In genomic region chr10:111471166-111471565, GRCm38 (mm10) we compare ENCODE assay signal across 25 mouse cellular contexts. TPM values are rescaled to one million over a fixed set of nuclear protein-coding genes. Genes with fewer than 3 reads are reported as not detected.
A peak's percentile ranks its signal among the peaks of the same experiment; 100 is the strongest.
DNase-seq lines count a peak whose midpoint lies in the region; ATAC-seq lines count a peak whose summit lies in the region.
"Had no signal": no experiment of that assay in that cellular context is flagged by ENCODE, and none has a peak within 500 bp of the region (broad histone marks: within the 10 kb centered on the region; RNA-seq: fewer than 3 reads in every experiment).

No protein-coding gene starts in this region.

- ATAC-seq in common myeloid progenitor, adult 5-6 weeks (replicated peaks; ENCODE audit: low read depth, poor library complexity, severe bottlenecking), result peak; percentile 61
- ATAC-seq in neutrophil, adult 5-6 weeks (ENCODE audit: extremely low read depth, insufficient number of reproducible peaks, low FRiP score, poor library complexity, severe bottlenecking), result peak; percentile 82
- no peak for ATAC-seq in kidney, embryonic 14.5 days (ENCODE audit: low FRiP score, low TSS enrichment)
- ATAC-seq in hindbrain, embryonic 12.5 days (ENCODE audit: low FRiP score), result no peak
- ATAC-seq: forebrain, embryonic 13.5 days; inflammation-experienced regulatory T-cells, adult 6 months had no signal

- peaks cover 16% of the 10 kb centered on the region; the same call in 1 of the 2 replicates for H3K4me1 ChIP-seq in kidney, embryonic 14.5 days (ENCODE audit: control insufficient read depth, insufficient read depth, low read length)
- H3K4me1 ChIP-seq in hindbrain, embryonic 12.5 days, result peaks cover 19% of the 10 kb centered on the region

- no peak overlapping the region for H3K4me2 ChIP-seq in kidney, embryonic 14.5 days (replicated peaks; ENCODE audit: low read depth, low read length)
- H3K4me2 ChIP-seq in hindbrain, embryonic 12.5 days (replicated peaks), result no peak overlapping the region
- H3K4me2 ChIP-seq: heart, embryonic 15.5 days; hindbrain, embryonic 13.5 days; liver, embryonic 11.5 days; lung, embryonic 15.5 days had no signal

- no peak overlapping the region for H3K9ac ChIP-seq in kidney, embryonic 14.5 days (ENCODE audit: low read depth, low read length)
- H3K9ac ChIP-seq in hindbrain, embryonic 12.5 days, result no peak overlapping the region
- H3K9ac ChIP-seq: forebrain, embryonic 13.5 days; heart, embryonic 15.5 days; hindbrain, embryonic 13.5 days; lung, embryonic 15.5 days had no signal

- DNase-seq in lung, postnatal 25 days (ENCODE audit: low spot score), result peak; percentile 58
- DNase-seq in lung, postnatal 14 days, result no peak
- DNase-seq in adrenal gland, adult 8-10 months, result no peak
- DNase-seq: adrenal gland, postnatal 25 days; cerebellum, adult 18-20 months; cerebellum, postnatal 25 days; gastrocnemius, postnatal 10 days; kidney, adult 9 months; kidney, postnatal 36 days; layer of hippocampus, adult 9-11 months; right cerebral cortex, adult 18-20 months; thymus, adult 2 months had no signal

- WGBS in kidney, embryonic 14.5 days, result 86% methylated on average over 9 of the region's 9 CpGs
- WGBS in hindbrain, embryonic 12.5 days, result 76% methylated on average over 9 of the region's 9 CpGs

- no peak overlapping the region for H3K27ac ChIP-seq in kidney, embryonic 14.5 days (ENCODE audit: low read depth, low read length)
- H3K27ac ChIP-seq in hindbrain, embryonic 12.5 days, result no peak overlapping the region
- H3K27ac ChIP-seq: forebrain, embryonic 13.5 days; heart, adult 2 months; heart, embryonic 15.5 days; left cerebral cortex, adult 2 months; lung, embryonic 15.5 days had no signal

- H3K9me3 ChIP-seq in kidney, embryonic 14.5 days (ENCODE audit: control insufficient read depth, low read length), result no peaks in the 10 kb centered on the region
- H3K9me3 ChIP-seq in hindbrain, embryonic 12.5 days (replicated peaks), result no peaks in the 10 kb centered on the region
- H3K9me3 ChIP-seq: forebrain, embryonic 13.5 days; heart, embryonic 15.5 days; hindbrain, embryonic 13.5 days; limb, embryonic 10.5 days; lung, embryonic 15.5 days had no signal

- no peak overlapping the region for H3K4me3 ChIP-seq in kidney, embryonic 14.5 days (ENCODE audit: low read length)
- H3K4me3 ChIP-seq in hindbrain, embryonic 12.5 days, result no peak overlapping the region
- H3K4me3 ChIP-seq: forebrain, embryonic 13.5 days; heart, adult 2 months; heart, embryonic 15.5 days; hindbrain, embryonic 13.5 days; left cerebral cortex, adult 2 months; limb, embryonic 10.5 days; lung, embryonic 15.5 days had no signal

- H3K36me3 ChIP-seq in kidney, embryonic 14.5 days (ENCODE audit: control insufficient read depth, insufficient read depth, low read length), result no peaks in the 10 kb centered on the region; the same call in 1 of the 2 replicates
- H3K36me3 ChIP-seq in hindbrain, embryonic 12.5 days, result no peaks in the 10 kb centered on the region
- H3K36me3 ChIP-seq: heart, embryonic 15.5 days; hindbrain, embryonic 13.5 days; lung, embryonic 15.5 days had no signal

- H3K27me3 ChIP-seq in kidney, embryonic 14.5 days (ENCODE audit: control insufficient read depth, insufficient read depth, low read length), result no peaks in the 10 kb centered on the region
- no peaks in the 10 kb centered on the region for H3K27me3 ChIP-seq in hindbrain, embryonic 12.5 days
- H3K27me3 ChIP-seq: forebrain, embryonic 13.5 days; heart, embryonic 15.5 days; hindbrain, embryonic 13.5 days; lung, embryonic 15.5 days had no signal

RNA-seq across cellular contexts. Expression of gene Nap1l1, which starts 1.9 kb away (rescaled TPM):
- 824 and 1,033 TPM in 2 replicates for total RNA-seq in common myeloid progenitor, adult 5-6 weeks (2017)
- 347 and 391 TPM in 2 replicates for total RNA-seq in neutrophil, adult 5-6 weeks (2017)
- 100 to 1,000 TPM; 120 to 143 (median 133) TPM for total RNA-seq in adrenal gland, adult 8-10 months (2022)
- 315 and 346 TPM in 2 replicates for polyA plus RNA-seq in kidney, embryonic 14.5 days (2014; fragmentation: Nextera tagmentation; extraction: Ambion mirVana)
- polyA plus RNA-seq in hindbrain, embryonic 12.5 days (2016; fragmentation: Nextera tagmentation; extraction: Ambion mirVana), result 265 and 269 TPM in 2 replicates

RNA-seq across cellular contexts. Expression of gene Phlda1, which starts 34.9 kb away (rescaled TPM):
- total RNA-seq in common myeloid progenitor, adult 5-6 weeks (2017), result 0.49 and 1.9 TPM in 2 replicates
- 2.0 and 4.5 TPM in 2 replicates for total RNA-seq in neutrophil, adult 5-6 weeks (2017)
- 100 to 1,000 TPM in 1 of 4 experiments, 10 to 100 TPM in 3; 57.2 to 195 (median 76.9) TPM for total RNA-seq in adrenal gland, adult 8-10 months (2022)
- polyA plus RNA-seq in kidney, embryonic 14.5 days (2014; fragmentation: Nextera tagmentation; extraction: Ambion mirVana), result 42.3 and 44.6 TPM in 2 replicates
- 42.8 and 54.3 TPM in 2 replicates for polyA plus RNA-seq in hindbrain, embryonic 12.5 days (2016; fragmentation: Nextera tagmentation; extraction: Ambion mirVana)

Comparison
In these comparisons a context has a peak if more than half of its experiments do, and no peak if none do; other contexts are left out.
1. ATAC-seq: peak in common myeloid progenitor, adult 5-6 weeks (single experiment) and neutrophil, adult 5-6 weeks (single experiment); none in kidney, embryonic 14.5 days (single experiment) and hindbrain, embryonic 12.5 days (single experiment).
2. RNA of gene Phlda1, which starts 34.9 kb away (total RNA-seq): 57.2 to 195 TPM in adrenal gland, adult 8-10 months; 2.0 to 4.5 TPM in neutrophil, adult 5-6 weeks and 0.49 to 1.9 TPM in common myeloid progenitor, adult 5-6 weeks; every median in the first group is over 10 times any median in the second.